Mouse (Mus musculus): ENCODE results near the gene Cd80.
A peak's percentile ranks its signal among the peaks of the same experiment; 100 is the strongest.
"Not testable (repeated sequence)": the region's sequence is repeated elsewhere in the genome, so short reads cannot be mapped to it uniquely, and the experiment has no call there.

The Cd80 gene

DNA sequence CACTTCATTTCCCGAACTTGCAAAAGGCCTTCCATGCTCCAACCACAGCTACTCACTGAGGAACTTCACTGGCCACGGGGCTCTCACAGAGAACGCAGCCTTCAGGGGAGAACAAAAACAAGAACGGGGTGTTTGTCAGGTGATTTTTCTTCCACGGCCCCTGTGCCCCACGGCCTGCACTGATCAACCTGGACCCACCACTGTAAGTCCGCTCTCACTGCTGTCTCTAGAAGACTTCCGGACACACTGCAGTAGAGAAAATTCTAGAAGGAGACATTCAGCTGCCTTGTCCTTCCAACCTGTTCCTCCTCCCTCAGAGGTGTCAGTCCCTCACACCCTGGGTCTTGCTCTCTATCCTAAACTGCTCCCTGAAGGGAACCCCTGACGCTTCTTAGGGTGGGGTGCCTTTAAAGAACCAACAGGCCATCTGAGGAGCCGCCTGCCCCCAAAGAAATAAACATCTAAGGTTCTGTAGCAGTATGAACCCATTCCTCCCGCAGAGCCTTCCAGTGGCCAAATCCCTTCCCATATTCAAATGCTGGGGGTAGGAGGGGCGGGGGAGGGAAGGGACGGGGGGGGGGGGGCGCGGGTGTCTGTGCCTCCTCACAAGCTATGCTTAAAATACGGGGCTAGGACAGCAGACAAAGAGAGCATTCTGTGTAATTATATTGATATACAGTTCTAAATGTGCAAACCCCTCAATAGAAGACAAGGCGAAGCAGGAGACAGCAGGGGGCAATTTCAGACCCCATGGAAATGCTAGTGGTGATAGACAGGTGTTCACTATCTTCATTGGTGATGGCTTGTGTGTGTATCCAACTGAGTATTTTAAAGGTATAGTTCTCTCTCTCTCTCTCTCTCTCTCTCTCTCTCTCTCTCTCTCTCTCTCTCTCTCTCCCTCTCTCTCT lies at the start of gene Cd80:
Gene Cd80 (plus strand): TSS at position 51 of the 908 bp plus-strand sequence.
- DNase-seq: no peak

DNA sequence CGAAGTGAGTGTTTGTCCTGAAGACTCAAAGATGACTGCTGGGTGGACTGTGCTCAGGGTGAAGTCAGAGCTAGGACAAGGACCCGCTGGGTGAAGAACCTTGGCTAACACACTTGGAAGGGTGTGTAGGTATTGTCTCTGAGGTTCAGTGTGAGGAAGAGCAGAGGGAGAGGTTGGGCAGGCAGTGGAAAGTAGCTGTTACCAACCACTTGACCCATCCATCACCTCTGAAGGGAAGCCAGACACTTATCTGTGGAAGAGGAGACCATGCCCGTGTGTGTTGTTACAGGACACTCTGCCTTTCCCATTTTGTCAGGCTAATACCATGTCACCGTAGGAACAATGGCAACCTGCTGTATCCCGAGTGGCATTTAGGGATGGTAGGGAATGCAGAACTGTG lies 49.1 kb upstream of the Cd80 start:
- no peak for DNase-seq

DNA sequence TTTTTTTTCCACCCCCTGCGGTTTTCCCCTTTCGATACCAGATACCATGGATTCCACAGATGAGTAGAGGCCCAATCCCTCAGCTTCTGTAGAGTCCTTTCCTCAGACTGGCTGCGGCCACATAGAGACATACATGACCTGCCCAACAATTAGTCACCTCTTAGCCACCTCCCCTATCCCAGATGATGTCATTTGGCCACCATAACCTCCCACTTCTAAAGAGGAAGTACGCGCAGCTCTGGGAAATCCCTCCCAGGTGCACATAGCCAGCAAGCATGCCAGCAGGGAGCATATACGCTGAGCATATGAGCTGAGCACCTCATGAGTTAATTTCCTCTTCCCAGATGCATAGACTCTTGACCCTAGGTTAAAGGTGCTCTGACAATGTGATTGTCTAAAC lies 48.7 kb upstream of the Cd80 start:
- DNase-seq: no peak

DNA sequence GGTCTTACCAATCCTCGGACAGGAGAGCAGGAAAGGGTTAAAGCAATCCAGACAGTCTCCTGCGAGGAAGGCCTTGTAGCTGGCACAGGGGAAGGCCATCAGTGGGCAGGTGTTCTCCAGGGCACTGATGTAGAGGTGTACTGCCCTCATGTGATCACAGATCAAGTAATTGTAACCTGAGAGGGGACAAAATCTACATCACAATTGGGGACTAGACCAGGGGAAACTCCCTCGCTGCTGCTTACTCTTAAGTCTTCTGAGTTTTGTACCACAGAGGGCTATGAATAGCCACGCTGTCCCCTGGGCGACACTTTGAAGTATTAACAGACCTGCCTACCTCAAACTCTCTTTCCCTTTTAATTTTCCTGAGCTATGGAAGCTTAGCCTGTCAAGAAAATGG lies 47.8 kb upstream of the Cd80 start:
- DNase-seq: no peak

DNA sequence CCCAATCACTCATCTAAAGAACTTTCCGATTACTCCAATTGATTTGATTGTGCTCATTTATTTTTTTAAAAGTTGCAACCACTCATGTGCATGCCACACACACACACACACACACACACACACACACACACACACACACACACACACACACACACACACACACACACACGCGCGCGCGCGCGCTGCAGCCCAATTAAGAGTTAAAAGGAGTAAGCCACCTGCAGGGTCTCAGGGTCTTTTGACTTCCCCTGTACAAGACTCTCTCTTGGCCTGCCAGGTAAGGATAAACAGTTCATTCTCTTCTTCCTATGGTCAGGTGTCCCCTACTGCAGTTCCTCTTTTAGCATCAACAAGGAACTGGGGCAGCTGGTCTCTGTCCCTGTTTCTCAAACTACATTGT lies 46.9 kb upstream of the Cd80 start:
- no peak for DNase-seq

DNA sequence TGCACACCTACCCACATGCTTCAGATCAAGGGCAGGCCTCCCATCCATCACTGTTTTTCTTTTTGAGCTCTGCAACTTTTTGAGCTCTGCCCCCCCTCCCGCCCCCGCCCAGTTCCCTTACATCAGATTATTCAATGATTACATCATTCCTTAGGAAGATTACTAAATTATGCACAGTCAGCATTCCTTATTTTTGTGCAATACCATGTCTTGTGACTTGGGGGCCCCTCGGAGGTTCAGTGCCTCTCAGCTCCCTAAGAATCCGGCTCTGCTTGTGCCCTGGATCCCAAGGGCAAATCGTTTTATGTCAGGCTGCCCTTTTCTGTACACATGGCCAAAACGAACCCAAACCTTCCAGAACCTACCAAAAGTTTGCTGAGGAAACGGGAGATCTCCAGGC lies 40.4 kb upstream of the Cd80 start:
- DNase-seq: no peak

DNA sequence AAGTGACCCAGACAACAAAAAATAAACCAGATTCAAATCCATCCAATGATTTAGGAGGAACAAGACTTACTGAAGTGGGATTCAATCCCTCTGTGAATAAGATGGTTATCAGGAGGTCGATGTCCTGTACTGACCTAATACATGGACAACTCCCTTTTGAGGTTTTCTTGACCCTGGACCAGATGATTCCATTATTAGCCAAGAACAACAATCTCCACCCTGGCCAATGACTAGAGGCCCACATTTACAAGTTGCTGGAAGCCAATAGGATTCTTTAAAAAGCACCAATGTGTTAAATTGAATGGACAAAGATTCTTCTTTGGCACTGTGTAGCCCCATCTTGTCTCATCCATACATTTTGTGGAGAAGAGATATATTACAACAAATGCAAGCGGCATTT lies 30.0 kb upstream of the Cd80 start:
- DNase-seq: no peak

DNA sequence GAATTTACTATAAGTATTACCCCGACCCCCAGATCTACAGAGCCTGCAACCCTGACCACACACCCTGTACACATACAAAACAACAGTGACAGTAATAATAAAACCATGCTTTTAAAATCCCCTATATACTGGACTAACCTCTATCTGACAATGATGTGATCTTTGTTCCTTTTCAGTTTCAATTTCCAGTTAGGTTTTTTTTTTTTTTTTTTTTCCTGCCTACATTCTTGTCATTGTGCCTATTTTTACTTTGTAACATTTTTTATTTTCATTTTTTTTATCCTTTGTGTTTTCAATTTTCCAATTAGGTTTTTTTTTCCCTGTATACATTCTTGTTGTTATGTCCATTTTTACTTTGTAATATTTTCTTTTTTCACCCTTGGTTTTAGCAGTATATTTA lies 29.6 kb upstream of the Cd80 start:
- no peak for DNase-seq

DNA sequence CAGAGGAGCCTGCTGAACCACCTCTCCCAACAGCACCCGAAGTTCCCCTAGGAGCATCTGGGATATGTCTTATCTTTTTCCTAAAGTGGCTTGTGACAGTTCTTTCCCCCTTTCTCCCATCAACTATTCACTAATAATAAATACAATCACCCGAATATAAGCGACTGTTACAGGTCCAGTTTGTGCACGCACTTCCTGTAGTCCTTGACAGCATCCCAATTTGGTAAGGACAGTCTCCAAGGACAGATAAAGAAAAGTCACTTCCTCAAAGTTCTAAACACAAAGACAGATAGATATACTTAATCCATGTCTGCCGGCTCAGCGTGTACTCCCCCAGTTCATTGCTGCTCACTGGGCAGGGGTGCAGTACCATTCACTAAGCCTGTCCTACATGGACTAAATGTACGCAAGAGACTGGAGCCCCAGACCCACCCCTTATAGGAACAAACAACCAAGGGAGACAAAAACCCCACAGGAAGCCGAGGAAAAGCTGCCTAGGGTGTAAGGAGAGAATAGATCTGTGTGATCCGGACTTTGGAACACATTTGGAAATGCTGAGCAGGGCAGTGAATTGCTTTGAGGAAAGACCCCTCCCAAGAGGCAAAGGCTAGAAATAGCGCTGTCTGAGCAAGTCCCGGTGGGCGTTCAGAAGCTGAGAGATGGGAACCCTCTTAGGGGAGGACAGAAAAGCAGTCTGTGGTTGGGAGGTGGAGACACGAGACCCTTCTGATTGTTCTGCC lies 23.7 kb upstream of the Cd80 start:
- no peak for DNase-seq

DNA sequence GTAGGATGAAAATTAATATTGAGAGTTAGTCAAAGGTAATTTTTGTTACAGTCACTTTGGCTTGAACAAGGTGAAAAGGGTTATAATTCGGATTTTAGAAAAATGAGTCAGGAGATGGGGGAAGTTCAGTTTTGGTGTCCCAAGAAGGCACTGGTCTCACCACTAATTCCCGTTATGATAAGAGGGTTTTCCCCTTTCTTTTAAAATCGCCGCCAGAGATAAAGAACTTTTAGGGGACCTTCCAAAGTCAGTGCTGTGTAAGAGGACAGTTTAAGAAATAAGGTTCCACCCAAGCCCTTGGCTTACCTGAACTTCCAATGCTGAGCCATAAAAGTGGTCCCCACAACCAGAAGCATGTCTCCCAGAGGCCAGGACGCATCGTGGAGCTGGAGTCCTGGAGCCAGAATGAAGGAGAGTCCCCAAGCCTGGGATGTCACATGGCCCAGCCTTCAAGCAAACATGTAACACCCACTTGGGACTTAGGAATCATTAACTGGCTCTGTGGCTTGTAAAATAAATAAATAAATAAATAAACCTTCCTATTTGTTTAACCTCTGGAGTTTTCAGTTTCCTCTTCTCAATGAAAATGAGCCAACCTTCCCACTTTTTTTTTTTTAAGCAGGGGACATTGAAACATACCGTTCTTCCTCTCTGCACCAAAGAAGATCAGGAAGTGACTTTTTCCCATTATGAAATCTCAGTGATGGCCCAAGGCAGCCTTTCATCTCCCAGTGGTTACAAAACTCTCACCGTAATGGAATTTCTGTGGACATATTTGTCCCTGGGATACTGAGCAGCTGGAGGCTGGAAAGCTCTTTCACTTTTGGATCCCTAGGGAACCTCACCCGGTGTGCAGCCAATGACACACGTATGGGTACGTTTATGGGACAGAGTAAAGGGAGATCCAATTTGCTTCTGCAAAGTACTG lies 22.6 kb upstream of the Cd80 start, which contains the start of gene Pla1a:
Gene Pla1a (minus strand): TSS at position 648 of the 928 bp plus-strand sequence.
- DNase-seq: no peak

DNA sequence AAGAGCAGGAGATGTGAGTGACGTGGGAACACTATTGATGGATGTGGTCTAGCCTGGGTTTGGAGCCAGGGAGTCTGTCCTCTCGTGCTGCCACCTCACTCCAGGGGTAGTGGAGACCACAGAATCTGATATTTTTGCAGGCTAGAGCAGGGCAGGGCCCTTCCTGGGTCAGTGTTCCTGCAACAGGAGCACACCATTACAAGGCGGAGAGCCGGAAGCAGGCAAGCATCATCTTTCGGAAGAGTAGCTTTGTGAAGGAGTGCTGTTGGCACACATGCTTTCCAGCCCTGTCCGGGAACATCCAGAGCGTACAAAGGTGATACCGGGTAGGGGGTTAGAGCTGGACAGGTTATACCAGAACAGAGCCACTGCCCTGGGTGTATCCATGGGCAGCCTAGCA lies 21.8 kb upstream of the Cd80 start:
- DNase-seq: no peak

DNA sequence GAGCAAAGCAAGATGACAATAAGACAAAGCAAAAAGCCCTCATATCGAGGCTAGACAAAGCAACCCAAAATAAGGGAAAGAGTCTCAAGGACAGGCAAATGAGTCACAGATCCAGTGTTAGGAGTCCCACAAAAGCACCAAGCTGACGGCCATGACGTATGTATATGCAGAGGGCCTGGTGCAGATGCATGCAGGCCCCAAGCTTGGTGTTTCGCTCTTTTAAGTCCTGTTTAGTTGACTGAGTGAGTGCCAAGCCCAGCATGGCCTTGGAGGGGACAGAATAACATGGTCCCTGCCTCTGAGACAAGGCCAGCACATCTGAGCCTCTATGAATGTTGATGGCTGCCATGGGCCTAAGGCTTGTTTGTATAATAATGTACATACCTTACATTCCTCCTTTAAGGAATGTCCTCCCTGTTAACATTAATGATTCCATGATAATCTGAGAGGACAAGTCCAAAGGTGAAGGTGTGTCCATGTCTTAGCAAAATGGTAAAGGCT lies 21.0 kb upstream of the Cd80 start:
- no peak for DNase-seq

DNA sequence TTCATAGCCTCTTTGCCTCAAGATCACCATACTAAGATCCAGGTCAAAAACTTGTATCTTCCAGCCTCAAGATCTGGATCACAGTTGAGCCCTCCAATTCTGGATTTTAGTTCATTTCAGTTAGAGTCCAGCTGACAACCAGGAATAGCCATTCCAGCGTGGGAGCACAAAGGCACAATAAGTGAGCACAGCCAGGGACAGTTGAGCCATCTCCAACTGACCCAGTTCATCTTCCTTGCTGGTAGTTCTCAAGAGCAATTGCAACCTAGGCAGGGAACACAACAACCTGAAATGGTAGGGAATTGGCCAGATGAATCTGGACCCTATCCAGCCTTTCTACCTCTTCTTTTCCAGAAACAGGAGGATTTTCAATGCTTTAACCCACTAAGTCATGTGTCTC lies 16.2 kb upstream of the Cd80 start:
- peak; percentile 39 for DNase-seq

DNA sequence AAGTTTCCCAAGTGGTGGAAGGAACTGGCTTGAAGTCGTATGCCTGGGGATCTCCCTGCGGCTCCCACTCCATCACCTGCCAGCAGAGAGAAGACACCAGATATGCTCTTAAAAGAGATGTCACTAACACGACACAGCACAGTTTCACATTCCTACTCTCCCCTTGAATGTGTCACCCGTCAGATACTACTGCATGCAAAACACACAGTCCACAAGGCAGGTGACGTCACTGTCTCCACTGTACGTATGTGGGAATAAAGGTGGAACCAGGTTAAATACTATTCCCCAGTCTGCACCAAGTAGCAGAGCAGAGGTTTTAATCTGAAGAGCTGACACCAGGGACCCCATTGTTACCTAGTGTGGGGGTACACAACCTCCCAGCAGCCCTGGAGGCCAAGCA lies 15.0 kb upstream of the Cd80 start:
- no peak for DNase-seq

DNA sequence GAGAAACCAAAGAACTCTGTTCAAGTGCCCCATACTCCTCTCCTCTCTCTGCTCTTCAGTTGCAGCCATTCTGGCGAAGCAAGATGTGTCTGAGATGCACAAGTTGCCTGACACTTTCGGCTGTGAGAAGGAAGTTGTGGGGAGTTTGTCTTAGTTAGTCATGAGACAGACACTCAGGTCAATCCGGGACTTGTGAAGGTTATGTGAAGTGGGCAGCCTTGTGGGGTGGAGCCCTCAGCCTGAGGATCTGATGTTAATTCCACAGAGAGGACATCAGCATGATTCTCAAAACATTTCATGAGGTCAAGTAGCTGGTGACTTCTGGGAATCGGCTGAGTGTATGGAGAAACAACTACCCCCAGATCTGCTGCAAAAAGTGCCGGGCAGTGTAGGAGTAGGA lies 13.8 kb upstream of the Cd80 start:
- DNase-seq: no peak

DNA sequence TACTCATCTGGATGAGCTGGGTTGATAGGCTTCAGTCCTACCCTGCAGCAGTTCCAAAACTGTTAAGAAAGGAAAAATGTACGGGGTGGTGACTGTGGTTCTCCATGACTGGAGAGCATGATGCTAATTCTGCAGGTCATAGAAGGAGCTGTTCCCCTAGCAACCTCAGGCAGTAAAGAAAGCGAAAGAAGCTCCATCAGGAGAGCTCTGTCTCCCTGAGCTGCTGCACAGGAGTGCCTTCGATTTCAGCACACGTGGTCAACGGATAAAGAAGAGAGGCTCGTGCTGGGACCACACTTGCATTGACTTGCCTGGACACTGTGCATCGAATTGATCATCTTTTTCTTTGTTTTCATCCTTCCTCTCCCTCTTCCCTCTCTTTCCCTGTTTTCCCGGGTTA lies 13.1 kb upstream of the Cd80 start:
- DNase-seq: no peak

DNA sequence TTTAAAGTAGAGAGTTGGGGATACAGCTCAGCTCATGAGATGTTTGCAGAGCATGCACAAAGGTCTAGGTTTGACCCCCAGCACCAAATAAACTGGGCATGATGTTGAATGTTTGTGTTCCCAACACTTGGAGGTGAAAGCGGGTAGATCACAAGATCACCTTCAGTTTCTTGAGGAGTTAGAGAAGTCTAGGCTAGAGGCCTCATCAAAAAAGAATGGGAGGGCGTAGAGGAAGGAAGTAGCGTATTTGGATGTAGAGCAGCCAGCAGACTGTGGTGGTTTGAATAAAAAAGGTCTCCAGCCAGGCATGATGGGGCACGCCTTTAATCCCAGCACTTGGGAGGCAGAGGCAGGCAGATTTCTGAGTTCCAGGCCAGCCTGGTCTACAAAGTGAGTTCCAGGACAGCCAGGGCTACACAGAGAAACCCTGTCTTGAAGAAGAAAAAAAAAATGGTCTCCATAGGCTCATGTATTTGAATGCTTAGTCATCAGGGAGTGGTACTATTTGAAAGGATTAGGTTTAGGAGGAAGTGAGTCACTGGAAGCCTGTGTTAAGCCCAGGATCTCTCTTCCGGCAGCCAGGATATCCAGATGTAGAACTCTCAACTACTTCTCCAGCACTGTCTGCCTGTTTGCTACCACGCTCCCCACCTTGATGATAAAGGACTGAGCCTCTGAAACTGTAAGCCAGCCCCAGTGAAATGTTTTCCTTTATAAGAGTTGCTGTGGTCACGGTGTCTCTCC lies 11.5 kb upstream of the Cd80 start:
- DNase-seq: no peak

DNA sequence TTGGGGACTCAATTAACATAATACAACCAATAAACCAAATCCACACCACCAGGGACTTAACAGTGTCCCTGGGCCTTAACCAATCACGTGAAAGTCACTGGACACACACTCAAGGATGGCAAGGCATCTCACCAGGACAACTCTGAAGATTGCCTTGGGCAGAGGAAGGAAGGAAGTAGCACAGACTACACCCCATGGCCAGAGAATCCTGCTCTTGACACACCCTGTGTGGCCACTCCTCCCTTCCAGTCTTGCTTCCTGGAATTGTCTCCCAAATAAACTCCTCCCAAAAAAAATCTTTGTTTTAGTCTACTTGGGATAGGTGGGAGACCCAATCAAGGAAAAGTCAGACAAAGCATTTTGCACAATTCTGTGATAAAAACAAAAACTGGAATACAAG lies 10.3 kb upstream of the Cd80 start:
- DNase-seq: no peak

DNA sequence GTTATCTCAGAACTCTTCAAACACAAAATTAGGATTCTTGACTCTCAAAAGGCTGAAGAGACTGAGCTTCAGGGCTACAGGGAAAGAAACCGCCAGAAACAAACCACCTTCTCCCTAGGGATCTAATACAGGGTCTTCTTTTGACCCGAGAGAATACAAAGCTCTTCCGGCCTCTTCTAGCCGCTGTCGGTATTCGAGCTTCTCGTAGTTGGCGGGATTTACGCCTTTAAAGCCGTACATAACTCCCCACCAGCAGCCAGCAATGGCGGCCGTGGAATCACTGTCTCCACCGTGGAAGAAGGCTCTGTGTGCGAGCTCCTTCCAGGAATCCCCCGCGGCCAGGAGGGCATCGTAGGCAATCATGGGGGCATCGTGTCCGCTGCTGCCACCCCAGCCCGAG lies 9.8 kb upstream of the Cd80 start:
- DNase-seq: no peak

DNA sequence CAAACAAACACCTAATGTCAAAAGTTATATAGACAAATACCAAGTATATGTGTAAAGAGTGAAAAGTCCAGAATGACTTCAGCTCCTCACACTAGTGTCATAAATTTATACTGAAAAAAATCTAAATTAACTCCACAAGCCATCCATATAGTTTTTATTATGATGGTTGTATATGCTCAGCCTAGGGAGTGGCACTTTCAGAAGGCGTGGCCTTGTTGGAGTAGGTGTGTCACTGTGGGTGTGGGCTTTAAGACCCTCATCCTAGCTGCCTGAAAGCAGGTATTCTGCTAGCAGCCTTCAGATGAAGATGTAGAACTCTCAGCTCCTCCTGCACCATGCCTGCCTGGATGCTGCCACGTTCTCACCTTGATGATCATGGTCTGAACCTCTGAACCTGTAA lies 9.2 kb upstream of the Cd80 start:
- DNase-seq: not testable (repeated sequence)

DNA sequence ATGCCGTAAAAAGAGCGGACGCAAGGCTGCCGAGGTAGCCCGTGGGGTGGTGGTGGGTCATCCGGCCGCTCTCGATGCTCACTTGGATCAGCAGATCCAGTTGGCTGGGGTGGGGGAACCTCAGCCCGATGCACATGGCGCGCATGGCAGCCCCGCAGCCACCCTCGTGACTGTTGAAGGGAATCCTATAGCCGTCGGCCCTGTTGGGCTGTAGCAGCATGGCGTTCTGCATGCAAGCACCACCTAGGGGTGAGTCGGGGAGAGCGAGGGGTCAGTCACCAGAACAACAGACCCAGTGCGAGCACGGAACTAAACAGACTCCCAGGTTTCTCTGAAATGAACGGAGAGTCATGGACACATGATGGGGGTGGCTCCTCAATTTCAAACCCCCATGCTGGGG lies 8.0 kb upstream of the Cd80 start:
- DNase-seq: no peak

DNA sequence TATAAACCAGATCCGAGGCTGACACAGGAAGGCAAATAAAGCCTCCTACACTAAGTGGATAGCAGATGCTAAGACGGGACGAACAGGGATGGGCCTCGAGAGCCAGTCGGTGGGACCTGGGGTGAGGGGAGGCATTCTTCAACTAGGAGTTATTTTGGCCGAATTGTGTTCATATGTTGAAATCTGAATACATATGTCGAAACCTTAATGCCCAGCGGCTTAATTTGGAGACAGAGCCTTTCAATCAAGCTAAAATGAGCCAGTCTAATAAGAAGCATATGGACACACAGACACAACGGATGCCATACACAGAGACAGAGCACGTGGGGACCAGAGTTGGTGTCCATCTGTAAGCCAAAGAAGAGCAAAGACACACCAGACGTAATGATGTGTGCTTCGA lies 6.9 kb upstream of the Cd80 start:
- no peak for DNase-seq
